Mouse (Mus musculus) testis, postnatal 10 days (tissue): ENCODE data around the gene Pacsin2.
A peak's percentile ranks its signal among the peaks of the same experiment; 100 is the strongest.
"Not testable (repeated sequence)": the region's sequence is repeated elsewhere in the genome, so short reads cannot be mapped to it uniquely, and the experiment has no call there.

Source experiments
- DNase-seq: peaks from one replicate; pipeline ENCODE4 v3.0.0; 2021; ENCODE audit warnings: low spot score

The Pacsin2 gene

DNA sequence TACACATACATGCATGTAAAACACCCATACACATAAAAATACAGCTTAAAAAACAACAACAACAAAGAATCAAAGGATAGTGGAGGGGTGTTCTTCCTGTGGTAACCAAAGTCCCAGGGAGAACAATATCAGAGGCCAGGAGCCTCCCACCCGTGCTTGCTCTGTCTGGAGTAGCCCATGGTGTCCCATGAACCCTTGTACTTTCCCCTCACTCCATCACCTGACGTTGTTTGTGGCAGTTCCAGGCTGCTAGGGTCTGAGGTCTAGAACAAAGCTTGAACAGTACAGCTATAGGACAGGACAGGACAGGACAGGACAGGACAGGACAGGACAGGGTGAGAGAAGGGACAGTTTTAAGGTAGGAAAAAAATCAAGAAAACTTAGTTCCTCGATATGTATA, 13.7 kb upstream of the Pacsin2 start:
- no peak for DNase-seq

DNA sequence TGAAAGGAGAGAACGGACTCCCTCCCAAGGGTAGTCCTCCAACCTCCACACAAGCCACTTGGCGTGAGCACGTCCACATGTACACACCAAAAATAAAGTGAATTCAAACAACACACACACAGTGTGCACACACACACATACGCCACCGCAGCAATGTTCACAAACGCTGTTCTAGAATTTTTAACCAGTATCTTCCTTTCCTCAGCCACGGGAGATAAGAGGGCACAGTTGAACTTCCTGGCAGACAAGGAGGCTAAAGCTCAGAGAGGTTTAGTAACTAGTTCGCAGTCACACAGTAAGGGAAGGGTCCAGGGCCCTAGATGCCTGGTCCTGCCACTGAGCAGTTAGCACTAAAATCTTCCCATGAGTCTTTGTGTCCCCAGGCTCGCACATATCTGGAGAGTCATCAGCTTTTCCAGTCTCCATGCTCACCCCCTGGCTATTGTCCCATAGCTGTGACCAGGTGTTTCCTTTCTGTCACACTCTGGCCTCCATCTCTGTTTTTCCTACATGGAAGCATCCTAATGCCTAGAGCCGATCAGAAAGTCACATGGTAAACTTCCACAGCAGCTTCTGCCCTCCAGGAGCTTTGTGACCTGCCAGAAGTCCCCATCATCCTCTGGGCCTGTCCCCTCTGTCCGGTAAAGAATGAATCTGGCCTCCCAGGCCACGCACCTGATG, 12.3 kb upstream of the Pacsin2 start:
- DNase-seq, result no peak

DNA sequence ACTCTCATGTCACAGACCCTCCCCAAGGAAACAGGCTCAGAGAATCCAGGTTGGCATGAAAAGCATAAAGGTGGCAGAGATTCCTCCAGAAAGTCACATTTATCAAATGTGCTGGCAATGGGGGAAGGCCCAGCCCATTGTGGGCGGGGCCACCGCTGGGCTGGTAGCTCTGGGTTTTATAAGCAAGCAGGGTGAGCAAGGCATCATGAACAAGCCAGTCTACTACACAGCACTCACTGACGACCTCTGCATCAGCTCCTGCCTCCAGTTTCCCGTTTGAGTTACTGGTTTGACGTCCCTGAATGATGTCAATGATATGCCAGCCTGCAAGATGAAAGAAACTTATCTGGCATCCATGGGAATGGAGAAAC, 10.0 kb upstream of the Pacsin2 start:
- no peak for DNase-seq

DNA sequence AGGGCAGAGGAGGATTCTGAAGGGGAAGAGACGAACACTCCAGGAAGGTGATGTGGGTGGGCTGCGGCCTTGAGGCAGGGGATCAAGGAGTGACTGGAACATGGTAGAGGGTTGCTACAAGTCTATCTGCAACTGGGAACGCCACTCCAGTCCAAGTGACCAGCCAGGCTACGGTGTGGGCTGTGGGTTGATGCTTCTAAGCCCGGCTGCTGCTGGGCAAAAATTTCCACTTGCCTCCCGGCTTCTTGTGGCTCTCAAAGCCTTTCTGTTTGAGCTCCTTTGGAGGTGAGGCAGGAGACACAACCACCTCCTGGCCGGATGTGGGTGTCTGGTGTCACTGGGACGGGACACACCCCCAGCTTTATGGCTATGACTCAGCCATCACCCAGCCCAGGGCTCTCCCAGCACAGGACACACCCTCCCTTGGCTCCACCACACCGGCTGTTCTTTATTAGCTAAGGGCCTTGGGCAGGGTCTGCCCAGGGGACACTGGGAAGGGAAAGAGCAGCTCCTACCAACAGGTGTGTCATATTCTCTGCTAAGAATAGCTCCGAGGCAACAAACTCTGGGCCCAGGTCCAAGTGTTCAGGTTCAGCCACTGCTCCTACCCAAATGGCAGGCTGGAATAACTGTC, 9.5 kb upstream of the Pacsin2 start:
- DNase-seq, result no peak

DNA sequence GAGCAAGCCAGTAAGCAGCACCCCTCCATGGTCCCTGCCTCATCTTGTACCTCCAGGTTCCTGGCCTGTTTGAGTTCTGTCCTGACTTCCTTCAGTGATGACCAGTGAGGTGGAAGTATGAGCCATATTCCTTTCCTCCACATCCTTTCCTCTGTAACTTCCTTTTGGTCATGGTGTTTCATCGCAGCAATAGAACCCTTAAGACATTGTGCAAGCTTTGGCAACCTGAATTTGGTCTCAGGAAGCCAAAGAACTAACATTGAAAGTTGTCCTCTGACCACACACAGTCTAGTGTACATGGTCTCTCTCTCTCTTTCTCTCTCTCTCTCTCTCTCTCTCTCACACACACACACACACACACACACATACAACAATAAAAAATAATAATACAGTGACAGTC, 8.8 kb upstream of the Pacsin2 start:
- no peak for DNase-seq

DNA sequence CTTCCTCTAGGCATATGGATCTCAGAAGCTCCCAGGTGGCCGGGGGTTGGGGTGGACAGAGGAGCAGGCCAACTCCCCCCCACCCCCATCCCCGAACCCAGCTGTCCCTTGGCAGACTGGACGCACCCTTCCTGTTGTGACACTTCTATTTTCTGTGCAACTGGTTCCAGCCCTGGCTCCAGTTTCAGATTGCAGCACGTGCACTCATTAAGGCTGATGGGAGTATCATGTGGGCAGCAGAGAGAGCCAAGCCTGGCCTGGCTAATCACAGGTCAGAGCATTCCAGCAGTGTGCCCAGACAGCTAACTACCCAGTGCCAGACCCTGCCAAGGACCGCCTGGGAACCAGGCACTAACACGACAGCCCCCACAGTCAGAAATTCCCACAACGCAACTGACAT, 7.1 kb upstream of the Pacsin2 start:
- DNase-seq, result no peak

DNA sequence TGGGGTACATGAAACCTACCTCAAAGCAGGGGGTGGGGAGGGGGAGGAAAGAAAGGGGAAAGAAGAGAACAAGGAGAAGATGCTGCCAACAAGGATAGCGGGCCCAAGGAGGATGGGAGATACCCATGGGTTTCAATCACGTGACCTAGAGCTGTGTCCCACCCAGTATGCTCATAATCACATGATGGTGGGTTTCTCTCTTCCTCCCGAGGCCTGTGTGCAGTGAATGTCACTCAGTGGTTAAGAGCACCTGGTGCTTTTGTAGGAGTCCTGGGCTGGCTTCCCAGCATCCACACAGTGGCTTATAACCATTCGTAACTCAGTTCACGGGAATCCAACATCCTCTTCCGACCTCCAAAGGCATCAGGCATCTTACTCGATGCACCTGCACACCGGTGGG, 6.0 kb upstream of the Pacsin2 start:
- DNase-seq, result no peak

DNA sequence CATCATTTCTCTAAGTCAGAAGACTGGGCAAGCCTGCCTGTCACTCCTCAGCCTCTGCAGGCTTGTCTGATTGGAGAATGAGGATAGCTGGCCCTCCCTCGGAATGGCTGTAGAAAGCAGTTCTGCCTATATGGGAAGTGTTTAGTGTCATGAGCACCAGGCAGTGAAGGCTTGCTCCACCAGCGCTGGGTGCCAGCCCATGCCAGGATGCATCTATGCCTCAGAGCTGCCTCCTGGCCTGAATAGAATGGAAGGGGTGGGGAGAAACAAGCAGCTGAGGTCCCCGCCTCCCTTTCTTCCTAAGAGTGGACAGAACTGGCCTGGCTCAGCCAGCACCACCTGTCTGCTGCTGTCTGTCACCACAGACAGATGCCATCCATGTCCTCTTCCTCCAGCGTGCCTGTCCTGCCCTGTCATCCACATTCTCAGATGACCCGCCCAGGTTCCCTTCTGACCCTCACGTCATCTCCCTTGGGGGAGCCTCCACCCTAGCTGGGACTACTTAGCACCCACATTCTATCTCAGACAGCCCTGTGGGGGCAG, 4.9 kb upstream of the Pacsin2 start:
- DNase-seq, result no peak

DNA sequence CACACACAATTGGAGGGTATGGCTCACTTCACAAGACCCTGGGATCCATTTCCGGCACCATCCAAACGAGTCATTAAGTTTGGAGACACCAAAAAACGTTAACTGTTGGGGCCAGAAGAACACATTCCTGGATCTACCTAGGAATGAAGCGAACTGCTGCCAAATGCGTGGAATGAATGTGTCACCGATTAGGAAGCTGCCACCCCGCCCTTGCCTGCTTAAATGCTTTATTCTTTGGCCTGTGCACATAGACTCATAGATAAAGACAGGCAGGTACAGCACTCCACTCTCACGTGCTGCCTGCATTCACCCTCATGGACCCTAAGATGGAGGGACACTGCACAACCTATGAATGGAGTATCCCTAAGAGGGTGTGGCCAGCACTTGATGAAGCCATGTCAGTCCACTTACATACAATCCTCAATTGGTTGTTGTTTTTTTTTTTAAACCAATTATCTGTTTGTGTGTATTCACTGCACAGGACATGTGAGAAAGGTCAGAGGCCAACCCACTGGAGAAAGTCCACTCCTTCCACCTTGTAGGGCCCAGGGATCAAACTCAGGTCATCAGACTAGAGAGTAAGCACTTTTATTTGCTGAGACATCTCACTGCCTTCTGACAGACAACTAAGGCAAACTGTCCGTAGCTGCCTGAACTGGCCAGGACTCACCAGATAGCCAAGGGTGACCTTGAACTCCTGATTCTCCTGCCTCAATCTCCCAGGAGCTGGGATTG, 3.0 kb upstream of the Pacsin2 start:
- DNase-seq, result no peak

DNA sequence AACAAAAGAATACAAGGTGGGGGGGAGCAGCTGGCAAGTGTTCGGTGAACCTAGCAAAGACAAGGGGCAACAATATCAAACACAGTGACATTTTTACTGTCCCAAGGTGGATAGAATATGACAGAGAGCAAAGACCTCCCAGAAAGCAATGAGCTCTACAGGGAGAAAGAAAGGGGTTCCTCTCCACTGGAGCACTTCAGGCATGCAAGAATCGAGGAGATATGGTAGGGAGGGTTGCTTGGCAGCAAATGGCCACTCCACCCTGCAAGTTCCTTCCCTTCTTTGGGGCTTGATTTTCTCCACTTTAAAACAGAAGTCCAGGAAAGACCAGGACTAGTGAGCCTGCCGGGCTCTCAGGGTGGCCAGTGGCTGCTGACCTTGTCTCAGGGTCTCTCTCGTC, 1.9 kb upstream of the Pacsin2 start:
- DNase-seq, result no peak

DNA sequence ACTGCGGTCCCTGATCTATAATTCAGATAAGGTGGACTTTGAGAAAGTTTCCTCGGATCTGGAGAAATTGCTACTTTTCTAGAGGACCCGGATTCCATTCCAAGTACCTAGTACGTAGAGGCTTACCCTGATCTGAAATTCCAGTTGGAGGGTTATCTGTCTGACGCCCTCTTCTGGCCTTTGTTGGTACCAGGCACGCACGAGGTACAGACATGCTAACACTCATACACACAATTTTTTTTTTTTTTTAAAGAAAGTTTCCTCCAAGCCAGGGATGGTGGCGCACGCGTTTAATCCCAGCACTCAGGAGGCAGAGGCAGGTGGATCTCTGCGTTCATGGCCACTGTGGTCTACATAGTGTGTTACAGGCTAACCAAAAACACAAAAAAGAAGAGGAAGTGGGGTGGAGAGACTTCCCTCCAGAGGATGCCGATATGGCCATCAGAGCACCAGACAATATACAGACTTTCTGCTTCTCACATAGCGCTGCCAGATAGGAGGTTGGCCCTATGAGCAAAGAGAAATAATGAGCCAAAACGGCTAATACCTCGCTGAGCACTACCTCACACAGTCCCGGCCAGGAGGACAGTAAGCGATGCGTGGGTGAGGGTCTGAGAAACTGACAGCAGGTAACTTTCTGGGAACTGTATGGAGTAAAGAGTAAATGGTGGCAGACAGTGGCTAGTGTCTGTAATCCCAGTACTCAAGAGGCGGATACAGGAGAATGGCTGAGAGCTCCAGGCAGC, 672 bp upstream of the Pacsin2 start:
- DNase-seq, result peak; percentile 55

DNA sequence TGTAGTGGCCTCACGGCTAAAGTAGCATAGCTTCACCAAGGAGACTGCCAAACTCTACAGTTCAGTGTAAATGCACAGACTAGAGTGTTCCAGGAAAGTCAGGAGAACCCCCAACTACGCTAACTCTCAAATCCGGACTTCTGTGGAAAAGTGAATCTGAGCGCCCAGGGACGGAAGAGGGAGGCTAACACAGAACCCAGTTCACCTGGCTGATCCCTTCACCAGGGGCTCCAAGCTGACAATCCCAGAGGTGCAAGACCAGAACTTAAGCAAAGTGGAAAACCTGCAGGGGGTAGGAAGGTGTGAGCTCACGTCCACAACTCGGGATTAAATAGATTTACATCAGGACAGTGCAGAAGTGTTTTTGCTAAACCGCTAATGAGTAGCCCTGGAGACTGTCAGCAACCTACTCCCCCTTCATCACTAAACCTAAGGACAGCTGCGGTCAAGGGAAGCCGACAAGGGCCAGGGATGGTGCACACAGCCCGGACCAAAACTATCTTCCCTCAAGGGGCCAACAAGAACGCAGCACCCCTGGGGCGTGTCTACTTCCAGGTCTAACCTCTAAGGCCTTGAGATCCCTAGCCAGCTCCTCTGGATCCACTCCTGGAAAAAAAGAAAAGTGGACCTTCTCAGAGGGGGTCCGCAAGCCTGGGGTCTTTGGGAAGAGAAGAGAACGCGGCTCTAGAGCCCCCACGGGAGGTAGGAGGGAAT, 880 bp downstream of the Pacsin2 start:
- no peak for DNase-seq

DNA sequence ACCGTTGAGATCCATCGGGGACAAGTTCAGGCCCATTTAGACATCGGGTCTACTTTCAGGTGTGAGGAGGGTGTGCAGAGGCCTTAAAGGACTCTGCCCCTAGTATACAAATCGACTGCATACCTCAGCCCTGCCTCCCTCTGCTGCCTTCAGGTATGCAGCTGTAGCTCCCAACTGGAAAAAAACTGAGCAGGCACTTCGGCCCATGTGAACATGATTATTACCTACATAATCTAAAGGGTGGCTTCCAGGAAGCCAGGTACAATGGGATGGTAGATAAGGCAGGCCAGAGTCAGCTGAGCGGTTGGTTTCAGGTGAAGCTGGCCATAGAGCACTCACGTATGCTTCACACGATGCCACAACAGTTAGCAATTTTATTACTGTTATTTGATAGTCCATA, 2.1 kb downstream of the Pacsin2 start:
- DNase-seq, result not testable (repeated sequence)

DNA sequence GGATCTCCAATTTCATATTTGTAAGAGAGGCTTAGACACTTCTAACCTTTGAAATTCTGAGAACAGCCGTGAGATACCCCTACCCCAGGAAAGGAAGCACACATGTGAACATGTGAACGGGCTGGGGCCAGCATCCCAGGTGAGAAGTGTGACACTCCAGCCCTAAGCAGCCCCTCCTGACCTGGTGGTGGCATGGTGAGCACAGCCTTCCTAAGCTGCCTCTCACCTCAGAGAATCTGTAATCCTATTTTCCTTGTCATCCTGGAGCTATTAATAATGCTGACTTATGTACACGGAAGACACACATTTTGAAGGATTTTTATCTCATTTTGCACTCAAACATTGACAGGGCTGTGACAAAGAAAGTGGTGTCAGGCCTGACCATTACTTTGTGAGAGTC, 3.5 kb downstream of the Pacsin2 start:
- no peak for DNase-seq

DNA sequence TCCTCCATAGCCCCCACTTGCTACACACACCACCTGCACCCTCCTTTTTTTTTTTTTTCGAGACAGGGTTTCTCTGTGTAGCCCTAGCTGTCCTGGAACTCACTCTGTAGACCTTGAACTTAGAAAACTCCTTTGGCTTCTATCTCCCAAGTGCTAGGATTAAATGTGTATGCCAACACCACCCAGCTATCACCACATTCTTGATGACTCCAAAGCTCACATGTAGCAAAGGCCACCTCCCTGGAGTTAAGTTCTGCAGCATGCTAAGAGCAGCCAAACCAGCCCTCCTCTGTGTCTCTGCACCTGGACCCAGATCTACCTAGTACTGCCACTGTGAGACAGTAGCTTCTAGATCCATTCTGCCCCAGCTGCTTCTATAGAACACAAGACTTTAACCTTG, 6.9 kb downstream of the Pacsin2 start:
- no peak for DNase-seq

DNA sequence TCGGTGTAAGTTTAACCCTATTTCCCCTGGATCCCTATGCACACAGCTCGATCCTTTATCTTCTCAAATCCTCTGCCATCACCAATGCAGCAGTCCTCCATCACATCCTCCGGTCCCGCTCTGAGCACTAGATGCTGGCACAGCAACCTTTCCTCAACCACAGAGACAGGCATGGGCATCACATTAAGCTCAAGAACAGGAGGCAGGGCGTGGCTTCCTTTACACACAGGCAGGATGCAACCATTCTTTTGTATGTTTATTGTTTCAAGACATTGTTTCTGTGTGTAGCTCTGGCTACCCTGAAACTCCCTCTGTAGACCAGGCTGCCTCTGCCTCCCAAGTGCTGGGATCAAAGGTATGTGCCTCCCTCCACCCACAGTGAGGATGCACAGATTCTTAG, 8.8 kb downstream of the Pacsin2 start:
- DNase-seq, result no peak

DNA sequence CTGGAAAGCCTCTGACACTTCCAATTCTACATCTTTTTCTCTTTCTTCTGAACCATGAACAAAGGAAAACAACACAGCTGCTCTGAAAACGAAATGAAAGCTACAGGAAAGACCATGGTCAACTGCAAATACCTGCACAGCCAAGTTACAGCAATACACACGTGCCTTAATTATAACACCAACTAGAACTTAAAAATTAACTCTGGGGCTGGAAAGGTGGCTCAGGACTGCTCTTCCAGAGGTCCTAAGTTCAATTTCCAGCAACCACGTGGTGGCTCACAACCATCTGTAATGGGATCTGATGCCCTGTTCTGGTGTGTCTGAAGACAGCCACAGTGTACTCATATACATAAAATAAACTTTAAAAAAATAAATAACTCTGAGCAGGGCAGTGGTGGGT, 9.4 kb downstream of the Pacsin2 start:
- no peak for DNase-seq

DNA sequence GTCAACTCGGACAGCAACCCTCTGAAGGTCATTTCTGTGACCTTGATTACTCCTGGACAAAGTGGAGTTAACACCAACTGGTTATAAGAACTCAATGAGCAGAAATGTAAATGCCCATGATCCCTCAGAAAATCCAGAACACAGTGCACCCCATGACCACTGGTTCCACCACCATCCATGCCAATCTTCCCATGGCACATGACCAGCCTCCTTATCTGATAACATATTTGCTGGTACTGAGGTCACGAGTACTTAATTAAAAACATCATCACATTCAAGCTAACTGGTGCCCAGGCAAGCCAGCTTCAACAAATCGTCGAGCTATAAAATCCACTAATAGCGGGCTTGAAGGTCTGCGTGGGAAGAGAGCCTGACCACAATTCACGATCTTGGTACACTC, 10.0 kb downstream of the Pacsin2 start:
- DNase-seq, result no peak

DNA sequence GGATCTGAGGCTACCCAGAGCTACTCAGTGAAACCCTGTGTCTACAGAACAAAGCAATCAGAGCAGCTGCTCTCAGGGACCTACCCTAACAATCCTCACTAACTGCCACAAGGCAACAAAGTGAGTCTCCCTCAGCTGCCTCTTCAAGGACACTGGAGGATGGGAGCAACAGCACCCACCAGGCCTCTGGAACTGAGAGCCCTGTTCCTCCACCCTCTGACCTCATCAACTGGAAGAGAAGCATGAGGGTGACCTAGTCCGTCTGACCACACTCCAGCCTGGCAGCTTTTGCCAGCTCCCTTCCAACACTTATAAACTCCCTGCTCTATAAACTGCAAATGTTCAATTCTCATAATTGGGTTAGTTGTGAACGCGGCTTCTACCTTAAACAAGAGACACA, 10.5 kb downstream of the Pacsin2 start:
- DNase-seq, result no peak

DNA sequence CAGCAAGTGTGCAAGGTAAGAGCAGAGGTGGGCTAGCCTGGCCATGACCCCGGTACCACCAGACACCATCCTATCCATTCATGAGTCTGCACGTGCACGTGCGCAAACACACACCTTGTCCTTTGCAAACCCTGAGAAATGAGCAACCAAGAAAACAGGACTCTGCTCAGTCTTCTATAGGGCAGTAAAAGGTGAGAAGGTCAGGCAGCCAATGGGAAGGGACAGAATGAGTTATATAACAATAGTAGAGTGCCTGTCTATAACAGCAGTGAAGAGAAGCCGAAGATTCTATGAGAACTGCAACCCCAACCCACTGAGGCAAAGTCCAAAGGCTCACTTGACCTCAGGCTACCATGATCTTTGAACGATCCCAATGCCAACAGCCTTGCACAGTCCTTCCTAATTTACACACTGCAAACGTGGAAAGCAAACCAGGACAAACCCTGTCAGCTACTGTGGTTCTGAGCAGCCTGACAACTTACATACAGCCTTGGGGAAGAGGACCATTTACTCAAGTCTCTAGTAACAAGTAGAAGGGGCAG, 12.1 kb downstream of the Pacsin2 start:
- no peak for DNase-seq

DNA sequence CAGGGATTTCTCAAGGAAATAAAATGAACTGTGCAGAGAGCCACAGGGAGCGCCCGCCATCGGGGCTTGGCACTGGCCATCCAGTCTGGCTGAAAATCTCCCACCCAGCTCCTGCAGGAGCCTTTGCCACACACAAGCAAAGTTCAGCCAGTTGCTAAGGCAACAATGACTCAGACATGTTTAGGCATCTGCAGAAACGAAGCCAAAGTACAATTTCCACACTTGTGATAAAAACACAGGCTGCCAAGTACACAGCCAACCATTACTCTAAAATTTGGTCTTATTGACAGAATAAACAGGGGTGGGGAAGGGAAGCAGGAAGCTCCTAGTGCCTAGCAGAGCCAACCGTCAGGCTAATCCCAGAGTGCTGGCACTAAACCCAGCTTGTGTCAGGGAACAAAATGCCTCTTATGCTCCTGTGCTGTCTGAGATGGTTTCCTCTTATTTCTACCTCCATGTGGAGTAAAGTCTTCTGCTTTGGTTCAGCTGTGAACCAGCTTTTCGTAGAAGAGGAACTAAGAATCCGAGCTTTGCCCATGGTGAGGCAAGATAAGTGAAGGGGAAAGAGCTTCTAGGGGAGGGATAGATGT, 12.7 kb downstream of the Pacsin2 start:
- DNase-seq, result no peak
